Mouse (Mus musculus) right cerebral cortex, postnatal 14 days (tissue): ENCODE measurements at regions not wholly inside any gene's neighbourhood (a gene's known extent, or its start where the extent isn't known, plus 50 kb on each side); places are given as distances from the start of the nearest gene placed in this dataset.

Experiments
- DNase-seq: peaks from one replicate; pipeline ENCODE4 v3.0.0; 2022

DNA sequence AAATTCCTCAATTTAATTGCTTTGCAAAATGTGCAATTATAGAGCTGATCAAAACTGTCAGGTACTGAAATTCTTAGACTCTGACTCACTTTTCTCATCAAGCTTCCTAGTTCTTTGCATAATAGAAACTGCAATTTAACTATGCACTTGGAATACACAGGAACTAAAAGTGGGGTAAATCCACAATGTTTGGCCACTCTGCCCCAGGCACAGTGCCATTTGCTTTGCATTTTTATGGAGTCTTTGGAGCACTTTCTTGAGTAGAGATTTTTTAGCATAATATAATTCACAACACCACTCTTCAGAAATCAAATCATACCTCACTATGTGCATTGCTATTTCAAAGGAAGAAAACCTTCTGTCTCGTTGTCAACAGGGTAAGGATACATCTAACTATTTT is 414.5 kb upstream of the A730009L09Rik start:
- DNase-seq: peak; percentile 12

DNA sequence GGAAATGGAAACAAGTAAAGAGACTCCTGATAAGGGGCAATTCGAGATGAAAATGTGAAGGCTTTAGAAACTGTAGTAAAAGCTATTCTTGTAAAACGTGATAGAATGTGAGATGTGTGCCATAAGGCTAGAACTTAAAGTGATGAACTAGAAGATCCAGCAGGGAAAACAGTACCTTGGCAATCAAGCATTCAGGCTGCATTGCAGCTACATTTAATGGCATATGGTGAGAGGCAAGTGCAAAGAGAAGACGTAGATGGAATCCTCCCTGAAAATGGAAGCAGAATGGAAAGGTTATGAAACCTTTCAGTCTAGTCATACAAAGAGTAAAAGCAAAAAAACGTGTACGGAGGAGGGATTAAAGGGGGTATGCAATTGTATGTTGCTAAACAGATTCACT is 403.3 kb upstream of the A730009L09Rik start:
- no peak for DNase-seq

GRCm38 (mm10) chr16:84117556-84117955 is 397.4 kb upstream of the A730009L09Rik start:
- DNase-seq: no peak

GRCm38 (mm10) chr16:84135651-84136200 is 379.2 kb upstream of the A730009L09Rik start:
- DNase-seq: no peak

DNA sequence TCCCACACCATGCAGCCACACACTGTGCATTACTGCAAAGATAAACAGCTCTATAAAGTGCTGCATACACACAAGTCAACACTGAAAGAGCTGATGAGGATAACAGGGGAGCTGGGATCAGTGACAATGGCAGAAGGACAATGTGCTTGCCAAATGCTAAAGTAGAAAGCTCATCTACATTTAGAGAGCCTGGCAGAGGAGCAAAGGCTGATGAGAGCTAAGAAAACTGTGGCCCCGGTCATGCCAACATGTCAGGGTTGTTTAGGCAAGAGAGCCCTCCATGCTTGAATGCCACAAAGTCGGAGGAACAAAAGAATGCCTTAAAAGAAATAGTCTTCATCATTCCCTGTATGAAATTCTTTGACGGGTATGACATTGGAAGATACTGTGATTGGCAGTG is 363.0 kb upstream of the A730009L09Rik start:
- no peak for DNase-seq

GRCm38 (mm10) chr16:84172080-84172479 is 342.8 kb upstream of the A730009L09Rik start:
- no peak for DNase-seq
